Mouse (Mus musculus): ENCODE data around the gene Trex1.

GRCm38 (mm10) chr9:109060184-109060897, 807 bp upstream of the Trex1 start:
- TF ChIP-seq CTCF (IDR thresholded peaks at IDR 0.05): no peak
- no peak for TF ChIP-seq EP300 (IDR thresholded peaks at IDR 0.05)
